1 mouse cellular context compared by ENCODE assay signal in genomic region chr10:44529218-44530066, GRCm38 (mm10).
TF ChIP-seq lines count a peak whose summit lies in the region.

No protein-coding gene starts in this region.

TF ChIP-seq in MEL, 35 proteins besides CTCF, POLR2A, EP300 and RAD21 (continued from another document):
- TF ChIP-seq TBP (IDR thresholded peaks at IDR 0.05; ENCODE audit: low read depth, low read length) = 0 out of 2 replicates have a peak, but pooled peaks have one; percentile 23
